ENCODE assay signal across 12 mouse cellular contexts in the genomic region with DNA sequence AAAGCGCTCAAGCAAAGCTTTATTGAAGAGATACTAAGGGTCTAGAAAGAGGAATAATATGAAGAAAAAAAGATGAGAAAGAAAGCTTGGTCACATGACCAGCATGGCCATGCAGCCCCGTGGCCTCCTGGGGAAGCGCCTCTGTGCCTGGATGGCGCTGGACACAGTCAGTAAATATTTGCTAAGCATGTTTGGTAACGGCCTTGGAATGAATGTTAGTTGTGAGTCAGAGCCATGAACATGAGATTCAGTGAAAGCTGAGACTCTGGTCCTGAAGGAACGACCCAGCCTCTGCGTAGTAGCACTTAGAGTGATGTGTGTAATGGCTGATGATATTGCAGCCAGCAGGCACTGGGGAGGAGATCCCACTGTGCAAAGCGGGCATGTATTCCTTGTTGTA.
DNase-seq lines count a peak whose midpoint lies in the region.
"Had no signal": no experiment of that assay in that cellular context is flagged by ENCODE, and none has a peak within 500 bp of the region (broad histone marks: within the 10 kb centered on the region; RNA-seq: fewer than 3 reads in every experiment).

No protein-coding gene starts in this region.

- intact Hi-C loops in gastrocnemius, postnatal 36 days (cut with DNase I): no loop called here

- DNase-seq in gastrocnemius, adult 8-10 months (ENCODE audit: low spot score in 2 of 2): peak; percentile 35 to 49
- DNase-seq in gastrocnemius, postnatal 36 days: no peak
- DNase-seq in urinary bladder, postnatal 14 days (ENCODE audit: low spot score): peak; percentile 53
- no peak for DNase-seq in urinary bladder, postnatal 10 days (ENCODE audit: low spot score)
- peak; percentile 18 for DNase-seq in lung, postnatal 10 days
- peak; percentile 60 for DNase-seq in yolk sac, embryonic 10.5 days (ENCODE audit: low spot score)
- no peak for DNase-seq in layer of hippocampus, adult 8-10 months (ENCODE audit: low spot score in 2 of 2)
- no peak for DNase-seq in cerebellum, adult 9-10 months
- DNase-seq: cerebellum, adult 11 months; layer of hippocampus, adult 9-11 months; spleen, adult 18-20 months; thymus, postnatal 4 days had no signal

Comparison
In these comparisons a context has a peak if more than half of its experiments do, and no peak if none do; other contexts are left out.
1. DNase-seq: peak in gastrocnemius, adult 8-10 months (2 of 2), urinary bladder, postnatal 14 days (single experiment), lung, postnatal 10 days (single experiment) and yolk sac, embryonic 10.5 days (single experiment); none in gastrocnemius, postnatal 36 days (0 of 2), urinary bladder, postnatal 10 days (single experiment), layer of hippocampus, adult 8-10 months (0 of 2) and cerebellum, adult 9-10 months (single experiment).